8 mouse cellular contexts compared by ENCODE assay signal in the genomic region with DNA sequence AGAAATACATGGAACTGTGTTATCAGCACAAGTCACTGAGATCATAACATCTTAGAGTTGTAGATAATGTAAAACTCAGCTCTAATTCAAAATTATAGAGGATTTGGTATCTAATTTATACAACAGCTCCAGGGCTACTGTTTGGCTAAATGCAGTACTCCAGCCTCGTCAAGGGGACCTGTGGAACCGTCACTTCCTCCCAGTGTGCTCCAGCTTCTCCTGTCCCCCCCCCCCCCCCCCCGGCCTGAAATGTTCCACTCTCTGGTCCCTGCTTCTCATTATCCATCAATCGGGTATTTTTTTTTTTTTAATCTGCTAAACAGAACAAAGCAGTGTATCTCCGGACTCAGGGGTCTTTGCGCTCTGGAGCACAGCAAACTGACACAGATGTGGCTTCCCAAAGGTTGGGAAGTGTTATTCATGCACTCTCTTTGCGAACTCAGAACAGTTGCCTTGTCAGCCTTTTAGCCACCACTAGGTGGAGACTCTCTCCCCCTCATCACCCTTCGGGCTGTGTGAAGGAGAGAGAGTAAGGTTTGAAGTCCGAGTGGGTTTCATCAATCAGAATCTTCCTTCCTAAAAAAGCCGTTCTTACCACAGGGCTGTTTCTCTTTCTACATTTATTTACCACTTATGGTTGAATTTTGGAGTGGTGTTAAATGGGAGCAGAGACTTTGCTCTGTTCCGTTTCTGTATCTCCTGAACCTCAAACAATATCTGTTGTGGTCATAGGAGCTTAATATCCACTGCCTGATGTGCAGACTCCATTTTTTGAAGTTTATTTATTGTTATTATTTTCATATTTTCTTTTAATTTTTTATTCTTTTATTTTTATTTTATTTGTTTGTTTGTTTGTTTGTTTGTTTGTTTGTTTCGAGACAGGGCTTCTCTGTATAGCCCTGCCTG. TPM values are rescaled to one million over a fixed set of nuclear protein-coding genes. Genes with fewer than 3 reads are reported as not detected.
DNase-seq lines count a peak whose midpoint lies in the region; ATAC-seq and TF ChIP-seq lines count a peak whose summit lies in the region.

No protein-coding gene starts in this region.

- TF ChIP-seq POLR2A in kidney, adult 2 months (IDR thresholded peaks at IDR 0.05; ENCODE audit: low read depth, low read length): no peak

- peaks cover 5% of the 10 kb centered on the region; the same call in 1 of the 2 replicates for H3K9me3 ChIP-seq in limb, embryonic 12.5 days
- H3K9me3 ChIP-seq in midbrain, embryonic 14.5 days (ENCODE audit: control insufficient read depth, low read length): no peaks in the 10 kb centered on the region

- no peaks in the 10 kb centered on the region for H3K4me1 ChIP-seq in kidney, adult 2 months (ENCODE audit: control insufficient read depth, insufficient read depth, low read length)
- H3K4me1 ChIP-seq in limb, embryonic 12.5 days (replicated peaks): peaks cover 2% of the 10 kb centered on the region; the same call in 1 of the 2 replicates
- H3K4me1 ChIP-seq in midbrain, embryonic 14.5 days (ENCODE audit: control insufficient read depth, insufficient read depth, low read length): 0 out of 2 replicates have a peak, but pooled peaks cover 2% of the 10 kb centered on the region

- H3K4me2 ChIP-seq in limb, embryonic 12.5 days: peak overlapping the region; percentile 34
- H3K4me2 ChIP-seq in midbrain, embryonic 14.5 days (ENCODE audit: low read length): 0 out of 2 replicates have a peak overlapping the region, but pooled peaks have one; percentile 2

- DNase-seq in 3T3-L1 (ENCODE audit: low read depth, low spot score): peak; percentile 77
- DNase-seq in adrenal gland, adult 18-20 months (ENCODE audit: low spot score in 2 of 2): peak; percentile 52 to 57
- DNase-seq in embryo, embryonic 9.5 days (ENCODE audit: extremely low spot score): peak; percentile 75
- peak; percentile 38 to 49 for DNase-seq in heart, adult 9 months (ENCODE audit: low spot score in 2 of 2)
- peak; percentile 70 for DNase-seq in kidney, adult 2 months
- DNase-seq in midbrain, embryonic 14.5 days: peak; percentile 85
- peak; percentile 31 to 66 for DNase-seq in spleen, adult 18-20 months

- H3K9ac ChIP-seq in limb, embryonic 12.5 days (replicated peaks): no peak overlapping the region
- H3K9ac ChIP-seq in midbrain, embryonic 14.5 days (replicated peaks; ENCODE audit: low read length): no peak overlapping the region

- H3K27me3 ChIP-seq in kidney, adult 2 months (replicated peaks; ENCODE audit: control insufficient read depth, insufficient read depth, low read length): no peaks in the 10 kb centered on the region
- H3K27me3 ChIP-seq in limb, embryonic 12.5 days: peaks cover 7% of the 10 kb centered on the region; the same call in 1 of the 2 replicates
- no peaks in the 10 kb centered on the region for H3K27me3 ChIP-seq in midbrain, embryonic 14.5 days (ENCODE audit: control insufficient read depth, insufficient read depth, low read length)

- H3K4me3 ChIP-seq in kidney, adult 2 months (ENCODE audit: insufficient read depth, low read depth, low read length): no peak overlapping the region
- no peak overlapping the region for H3K4me3 ChIP-seq in limb, embryonic 12.5 days (replicated peaks)
- H3K4me3 ChIP-seq in midbrain, embryonic 14.5 days (replicated peaks; ENCODE audit: low read depth, low read length): no peak overlapping the region

- peak; percentile 87 for TF ChIP-seq CTCF in kidney, adult 2 months (conservative IDR thresholded peaks at IDR 0.05; ENCODE audit: insufficient read depth, insufficient read length, low read depth, low read length)

- 18% methylated on average over 12 of the region's 12 CpGs for WGBS in kidney, adult 2 months
- 24% methylated on average over 12 of the region's 12 CpGs for WGBS in limb, embryonic 12.5 days
- WGBS in midbrain, embryonic 14.5 days: 22% methylated on average over 12 of the region's 12 CpGs

- peak; percentile 76; the same call in 1 of the 2 replicates for ATAC-seq in limb, embryonic 12.5 days (ENCODE audit: insufficient number of reproducible peaks, insufficient read depth, low FRiP score, low TSS enrichment, low read depth)
- peak; percentile 80 for ATAC-seq in midbrain, embryonic 14.5 days (ENCODE audit: low FRiP score, low TSS enrichment)

- no peak overlapping the region for H3K27ac ChIP-seq in kidney, adult 2 months (ENCODE audit: insufficient read depth, low read depth, low read length)
- no peak overlapping the region for H3K27ac ChIP-seq in limb, embryonic 12.5 days
- no peak overlapping the region for H3K27ac ChIP-seq in midbrain, embryonic 14.5 days (replicated peaks; ENCODE audit: low read depth, low read length)

- no peaks in the 10 kb centered on the region for H3K36me3 ChIP-seq in kidney, adult 2 months (ENCODE audit: control insufficient read depth, insufficient read depth, low read length)
- H3K36me3 ChIP-seq in limb, embryonic 12.5 days: no peaks in the 10 kb centered on the region
- no peaks in the 10 kb centered on the region for H3K36me3 ChIP-seq in midbrain, embryonic 14.5 days (ENCODE audit: control insufficient read depth, insufficient read depth, low read length)

RNA-seq across cellular contexts. Expression of a gene that starts 22.0 kb away (rescaled TPM):
- total RNA-seq in adrenal gland, adult 18-20 months (2021): 10 to 100 TPM; 36.7 to 38.3 TPM
- 11.4 and 12.1 TPM in 2 replicates for polyA plus RNA-seq in kidney, adult 2 months (2012; rRNA removed)
- 50.4 and 53.5 TPM in 2 replicates for polyA plus RNA-seq in limb, embryonic 12.5 days (2016; fragmentation: Nextera tagmentation; extraction: Ambion mirVana)
- polyA plus RNA-seq in midbrain, embryonic 14.5 days (2014; fragmentation: Nextera tagmentation; extraction: Ambion mirVana): 83.2 and 107 TPM in 2 replicates
